Mouse (Mus musculus) embryonic facial prominence, embryonic 14.5 days (tissue): ENCODE results near the gene Pdlim7. TPM values are rescaled to one million over a fixed set of nuclear protein-coding genes. Genes with fewer than 3 reads are reported as not detected.
A peak's percentile ranks its signal among the peaks of the same experiment; 100 is the strongest.

Experiments used
- ATAC-seq: fragments of 200-750 bp; cut with Nextera tagmentation; 2 replicates; pipeline ENCODE4 v1.8.0; 2017; ENCODE audit warnings: low read depth, moderate number of reproducible peaks, moderate TSS enrichment
- DNase-seq: peaks from one replicate; pipeline ENCODE4 v3.0.0-alpha.2; 2015; ENCODE audit warnings: low spot score
- H3K27ac ChIP-seq: fragments of 300-500 bp; sonication (generic); replicated peaks from 2 replicates; pipeline ENCODE4 v1.5.1; 2014; ENCODE audit warnings: low read depth, mild to moderate bottlenecking, low read length, moderate library complexity
- H3K27me3 ChIP-seq: fragments of 300-500 bp; sonication (generic); replicated peaks from 2 replicates; pipeline ENCODE4 v1.6.1; 2014; ENCODE audit warnings: low read length; ENCODE audit not compliant: control insufficient read depth, insufficient read depth
- H3K36me3 ChIP-seq: fragments of 300-500 bp; sonication (generic); 2 replicates; pipeline ENCODE4 v1.6.1; 2014; ENCODE audit warnings: low read length, mixed read lengths; ENCODE audit not compliant: control insufficient read depth, insufficient read depth
- H3K4me1 ChIP-seq: fragments of 300-500 bp; sonication (generic); 2 replicates; pipeline ENCODE4 v1.6.1; 2014; ENCODE audit warnings: antibody characterized with exemption, low read length; ENCODE audit not compliant: control insufficient read depth, insufficient read depth
- H3K4me2 ChIP-seq: fragments of 300-500 bp; sonication (generic); 2 replicates; pipeline ENCODE4 v1.6.1; 2014; ENCODE audit warnings: low read depth, mild to moderate bottlenecking, low read length, moderate library complexity, mixed read lengths
- H3K4me3 ChIP-seq: fragments of 300-500 bp; sonication (generic); 2 replicates; pipeline ENCODE4 v1.5.1; 2014; ENCODE audit warnings: low read depth, mild to moderate bottlenecking, low read length
- H3K9ac ChIP-seq: fragments of 300-500 bp; sonication (generic); 2 replicates; pipeline ENCODE4 v1.6.1; 2014; ENCODE audit warnings: low read depth, mild to moderate bottlenecking, low read length, moderate library complexity, mixed read lengths
- H3K9me3 ChIP-seq: fragments of 300-500 bp; sonication (generic); 2 replicates; pipeline ENCODE4 v1.6.1; 2016; ENCODE audit warnings: low read length; ENCODE audit not compliant: control insufficient read depth
- WGBS: fragments of 180-500 bp; shearing (Covaris S2); extraction: QIAGEN DNeasy Blood & Tissue Kit; methylation state at CpG from one replicate; pipeline ENCODE4 v1.1.7; 2014; 5-methylcytosine and 5-hydroxymethylcytosine counted together
- polyA plus RNA-seq: library from polyadenylated mRNA; unstranded; fragments of >200 nt; fragmentation: Nextera tagmentation; extraction: Ambion mirVana; gene quantifications from 2 replicates; pipeline ENCODE4 v1.2.1, GENCODE M21; 2014

Pdlim7 gene
- polyA plus RNA-seq, 1 experiment from 2014 or later: 204 TPM

DNA sequence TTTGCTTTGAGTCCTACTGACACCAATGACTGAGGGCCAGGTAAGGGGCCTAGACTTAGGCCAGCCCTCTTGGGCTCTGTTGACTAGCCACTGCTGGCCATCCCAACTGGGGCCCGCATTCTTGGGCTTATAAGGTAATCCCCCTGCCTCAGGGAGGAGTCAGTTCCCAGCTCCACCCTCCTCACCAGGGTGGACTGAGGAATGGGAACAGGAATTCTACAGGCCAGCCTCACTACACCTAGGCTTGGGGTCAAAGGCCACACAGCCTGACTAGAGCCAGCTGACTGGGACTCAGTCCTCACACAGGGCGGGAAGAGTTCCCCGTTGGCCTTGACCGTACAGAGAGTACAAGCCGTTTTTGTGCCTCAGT lies 2.0 kb downstream of the Pdlim7 start:
- Histone ChIP-seq H3K4me1 (peaks cover 23% of the 10 kb centered on the region), H3K27me3 (no peaks in the 10 kb centered on the region), H3K9ac (peak overlapping the region; percentile 17), H3K36me3 (peaks cover 40% of the 10 kb centered on the region), H3K4me2 (peak overlapping the region; percentile 80), H3K27ac (peak overlapping the region; percentile 79), H3K9me3 (no peaks in the 10 kb centered on the region), H3K4me3 (peak overlapping the region; percentile 76)
- 17% methylated on average over 5 of the region's 5 CpGs for WGBS
- no peak for DNase-seq
- ATAC-seq: no peak

DNA sequence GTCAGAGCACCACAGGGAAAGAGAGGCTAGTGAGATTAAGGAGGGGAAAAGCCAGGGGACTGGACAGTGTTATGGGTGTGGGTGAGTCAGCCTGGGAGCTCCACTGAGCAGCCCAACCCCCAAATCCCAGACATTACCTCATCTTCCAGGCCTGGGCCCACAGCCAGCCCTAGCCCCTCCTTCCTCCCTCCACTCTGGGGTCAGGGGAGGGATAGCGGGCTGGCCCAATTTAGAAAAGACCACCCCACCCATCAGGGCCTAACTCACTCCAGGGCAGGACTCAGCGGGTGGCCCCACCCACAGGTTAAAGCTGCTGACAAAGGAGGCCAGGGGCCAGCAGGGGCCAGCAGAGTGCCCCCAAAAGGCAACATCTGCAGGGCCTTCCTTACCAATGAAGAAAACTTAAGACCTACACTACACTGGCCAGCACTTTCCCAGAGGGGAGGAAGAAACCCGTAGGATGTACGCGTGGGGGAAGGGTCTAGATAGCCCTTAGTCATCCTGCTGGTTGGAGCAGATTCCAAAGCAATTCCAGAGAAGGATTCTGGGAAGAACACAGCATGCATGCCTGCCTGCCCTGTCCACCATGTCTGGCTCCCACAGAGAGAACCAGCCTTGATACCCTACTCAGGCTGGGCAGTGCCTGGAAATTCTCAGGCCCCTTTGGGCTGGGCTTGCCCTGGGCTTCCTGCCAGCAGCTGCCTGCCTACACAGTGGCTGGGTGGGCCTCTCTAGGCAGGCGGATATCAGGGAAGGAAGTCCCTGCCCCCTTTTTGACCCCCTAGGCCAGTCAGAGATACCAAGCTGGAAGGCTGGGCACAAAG lies 2.6 kb downstream of the Pdlim7 start:
- Histone ChIP-seq H3K4me1 (peaks cover 23% of the 10 kb centered on the region), H3K4me2 (peak overlapping the region; percentile 80), H3K36me3 (peaks cover 46% of the 10 kb centered on the region), H3K27me3 (no peaks in the 10 kb centered on the region), H3K4me3 (peak overlapping the region; percentile 76), H3K9ac (peak overlapping the region; percentile 17), H3K9me3 (no peaks in the 10 kb centered on the region), H3K27ac (peak overlapping the region; percentile 79)
- 9% methylated on average over 6 of the region's 6 CpGs for WGBS
- peak; percentile 71 for ATAC-seq
- DNase-seq: peak; percentile 93

DNA sequence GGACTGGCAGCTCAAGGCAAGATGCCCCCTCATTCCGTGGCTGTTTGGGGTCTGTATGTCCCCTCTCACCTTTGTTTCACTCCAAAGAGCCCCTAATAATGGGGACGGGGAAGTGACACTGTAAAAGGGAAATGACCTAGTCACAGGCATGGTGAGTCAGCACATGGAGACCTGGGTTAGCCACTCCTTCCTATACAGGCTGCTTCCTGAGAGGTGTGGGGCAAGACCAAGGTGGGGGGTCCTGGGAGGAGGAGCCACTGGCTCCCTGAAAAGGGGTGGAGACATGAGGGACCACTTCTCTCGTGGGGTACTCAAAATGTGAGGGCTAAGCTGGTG lies 3.2 kb downstream of the Pdlim7 start:
- Histone ChIP-seq H3K4me2 (peak overlapping the region; percentile 80), H3K4me3 (no peak overlapping the region), H3K9ac (peak overlapping the region; percentile 17; the same call in 1 of the 2 replicates), H3K9me3 (no peaks in the 10 kb centered on the region), H3K36me3 (peaks cover 52% of the 10 kb centered on the region), H3K27ac (peak overlapping the region; percentile 79), H3K27me3 (no peaks in the 10 kb centered on the region), H3K4me1 (peaks cover 23% of the 10 kb centered on the region)
- 34% methylated on average over 3 of the region's 3 CpGs for WGBS
- DNase-seq: peak; percentile 39
- 0 out of 2 replicates have a peak, but pooled peaks have one; percentile 0 for ATAC-seq

DNA sequence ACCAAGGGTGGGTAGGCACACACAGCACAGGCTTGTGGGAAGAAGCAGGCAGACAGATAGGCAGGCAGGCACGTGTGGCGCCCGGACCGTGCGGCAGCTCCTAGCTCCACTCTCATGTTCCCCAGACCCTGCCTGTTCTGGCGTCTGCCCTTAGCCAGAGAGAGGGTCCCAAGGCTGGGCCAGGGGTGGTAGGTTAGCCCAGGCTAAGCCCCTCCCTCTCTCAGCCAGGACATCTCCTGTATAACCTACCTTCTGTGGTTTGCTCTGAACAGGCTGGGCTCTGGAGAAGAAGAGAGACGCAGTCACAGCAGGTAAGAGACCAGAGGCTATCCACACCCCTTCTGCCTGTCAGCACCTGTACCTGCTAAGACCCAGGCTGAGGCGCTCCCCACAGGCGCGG lies 4.9 kb downstream of the Pdlim7 start:
- H3K27ac ChIP-seq: no peak overlapping the region
- WGBS: 83% methylated on average over 6 of the region's 10 CpGs
- H3K9me3 ChIP-seq: no peaks in the 10 kb centered on the region

DNA sequence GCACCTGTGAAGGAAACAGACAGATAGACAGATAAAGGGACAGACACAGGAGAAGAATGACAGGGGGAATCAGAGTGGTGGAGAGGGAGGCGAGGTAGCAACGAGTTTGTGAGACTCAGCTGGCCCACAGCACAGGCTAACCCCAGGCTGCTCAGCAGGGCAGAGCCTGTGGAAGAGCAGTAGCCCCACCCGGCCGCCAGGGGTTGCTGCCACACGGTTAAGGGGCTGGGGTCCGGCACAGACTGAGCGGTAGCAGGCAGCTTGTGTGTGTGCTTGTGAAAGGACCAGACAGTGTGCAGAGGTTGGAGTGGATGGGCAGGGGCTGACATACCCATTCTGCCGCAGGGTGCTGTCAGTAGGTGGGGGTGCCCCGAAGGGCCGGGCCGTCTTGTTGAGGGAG lies 5.6 kb downstream of the Pdlim7 start:
- no peak overlapping the region for H3K4me2 ChIP-seq
- WGBS: 64% methylated on average over 11 of the region's 11 CpGs
- peaks cover 23% of the 10 kb centered on the region for H3K4me1 ChIP-seq
- no peak overlapping the region for H3K4me3 ChIP-seq
- H3K27ac ChIP-seq: no peak overlapping the region
- H3K9me3 ChIP-seq: no peaks in the 10 kb centered on the region
- ATAC-seq (no peak), DNase-seq (no peak)
- no peaks in the 10 kb centered on the region for H3K27me3 ChIP-seq
- peaks cover 76% of the 10 kb centered on the region for H3K36me3 ChIP-seq
- no peak overlapping the region for H3K9ac ChIP-seq

More for the DNA sequence above, 4.9 kb downstream of the Pdlim7 start:
- Histone ChIP-seq H3K27me3 (no peaks in the 10 kb centered on the region), H3K9ac (no peak overlapping the region), H3K4me2 (no peak overlapping the region), H3K4me1 (peaks cover 23% of the 10 kb centered on the region), H3K36me3 (peaks cover 70% of the 10 kb centered on the region), H3K4me3 (no peak overlapping the region)
- no peak for DNase-seq
- no peak for ATAC-seq

DNA sequence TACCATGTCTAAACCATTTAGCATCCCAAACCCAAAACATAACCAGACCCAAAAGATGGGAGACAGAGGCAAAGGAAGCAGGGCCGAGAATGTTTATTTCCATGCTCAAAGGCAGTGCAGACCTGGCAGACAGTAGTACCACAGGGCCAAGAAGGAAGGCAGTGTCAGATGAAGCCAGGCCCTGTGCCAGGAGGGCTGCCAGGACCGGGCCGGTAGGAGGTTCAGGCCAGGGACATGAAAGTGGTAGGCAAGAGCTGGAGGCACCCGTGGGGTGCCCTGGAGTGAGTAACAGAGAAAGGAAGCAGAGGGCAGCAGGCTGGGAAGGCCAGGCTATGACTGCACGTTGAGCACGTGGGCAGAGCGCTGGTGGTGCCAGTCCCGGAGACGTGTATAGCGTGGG lies 6.8 kb downstream of the Pdlim7 start:
- H3K27ac ChIP-seq: no peak overlapping the region
- no peaks in the 10 kb centered on the region for H3K27me3 ChIP-seq
- no peak overlapping the region for H3K4me3 ChIP-seq
- H3K9ac ChIP-seq: no peak overlapping the region
- no peak overlapping the region for H3K4me2 ChIP-seq
- peaks cover 16% of the 10 kb centered on the region for H3K4me1 ChIP-seq
- no peak for ATAC-seq
- DNase-seq: no peak
- peaks cover 85% of the 10 kb centered on the region for H3K36me3 ChIP-seq
- WGBS: 89% methylated on average over 10 of the region's 10 CpGs
- no peaks in the 10 kb centered on the region for H3K9me3 ChIP-seq

DNA sequence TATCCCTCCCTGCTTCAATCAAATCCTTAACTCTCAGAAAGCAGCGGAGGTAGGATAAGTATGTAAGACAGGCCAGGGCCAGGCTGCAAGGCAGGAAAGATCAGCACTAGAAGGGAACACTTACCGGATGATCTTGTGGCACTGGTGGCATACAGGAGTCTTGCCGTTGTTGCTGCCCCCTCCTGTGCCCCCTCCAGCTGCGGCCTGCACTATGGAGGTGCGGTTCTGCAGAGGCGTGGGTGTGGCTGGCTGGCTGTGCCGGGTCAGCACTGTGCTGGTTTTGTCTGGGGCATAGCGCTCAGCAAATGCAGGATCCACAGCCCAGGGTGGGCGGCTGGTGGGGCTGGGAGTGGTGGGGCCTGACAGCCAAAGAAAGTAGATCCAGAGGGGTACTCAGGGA lies 7.7 kb downstream of the Pdlim7 start:
- peaks cover 8% of the 10 kb centered on the region for H3K4me1 ChIP-seq
- WGBS: 96% methylated on average over 5 of the region's 9 CpGs
- H3K4me3 ChIP-seq: no peak overlapping the region
- H3K27ac ChIP-seq: no peak overlapping the region
- no peak overlapping the region for H3K4me2 ChIP-seq
- H3K9ac ChIP-seq: no peak overlapping the region
- no peaks in the 10 kb centered on the region for H3K27me3 ChIP-seq
- DNase-seq: no peak
- peaks cover 93% of the 10 kb centered on the region for H3K36me3 ChIP-seq
- no peaks in the 10 kb centered on the region for H3K9me3 ChIP-seq
- ATAC-seq: no peak

DNA sequence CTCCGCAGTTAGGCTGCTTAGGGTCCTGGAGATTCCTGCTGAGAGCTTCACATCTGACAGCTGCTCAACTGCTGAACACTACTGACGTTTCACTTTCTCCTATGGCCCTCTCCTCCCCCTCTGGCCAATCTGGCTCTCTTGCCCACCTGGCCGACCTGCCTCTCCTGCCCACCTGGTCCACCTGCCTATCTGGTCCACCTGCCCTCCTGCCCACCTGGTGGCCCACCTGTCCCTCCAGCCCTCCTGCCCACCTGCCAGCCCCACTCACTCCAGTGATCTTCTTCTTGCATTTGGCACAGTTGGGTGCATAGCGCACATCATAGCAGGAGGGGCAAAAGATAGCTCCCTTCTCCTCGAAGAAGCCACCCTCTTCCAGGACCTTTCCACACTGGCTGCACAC lies 9.1 kb downstream of the Pdlim7 start:
- H3K36me3 ChIP-seq: peaks cover 93% of the 10 kb centered on the region
- H3K4me1 ChIP-seq: no peaks in the 10 kb centered on the region
- no peak overlapping the region for H3K4me3 ChIP-seq
- DNase-seq (no peak), ATAC-seq (no peak)
- H3K9me3 ChIP-seq: no peaks in the 10 kb centered on the region
- H3K9ac ChIP-seq: no peak overlapping the region
- H3K27me3 ChIP-seq: no peaks in the 10 kb centered on the region
- H3K27ac ChIP-seq: no peak overlapping the region
- H3K4me2 ChIP-seq: no peak overlapping the region
- WGBS: 89% methylated on average over 5 of the region's 5 CpGs

DNA sequence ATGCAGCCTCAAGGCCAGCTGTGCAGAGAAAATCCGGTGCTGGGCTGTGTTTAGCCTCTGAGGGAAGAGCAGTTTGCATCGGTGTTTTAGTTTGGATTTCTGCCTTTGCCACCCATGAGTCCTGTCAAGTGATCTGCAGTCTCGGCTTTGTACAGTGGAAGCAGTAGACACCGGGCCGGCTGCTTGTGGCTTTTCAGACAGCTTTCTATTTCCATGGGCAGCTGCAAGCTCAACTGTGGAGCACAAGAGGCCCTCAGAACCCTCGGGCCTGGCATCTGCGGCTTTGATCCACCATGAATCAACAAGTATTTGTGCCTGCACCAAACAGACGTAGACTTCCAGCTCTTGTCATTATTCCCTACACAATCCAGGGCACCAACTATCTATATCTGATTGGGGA lies 11.1 kb downstream of the Pdlim7 start:
- no peak for ATAC-seq
- H3K9ac ChIP-seq: no peak overlapping the region
- no peak overlapping the region for H3K4me2 ChIP-seq
- WGBS: 86% methylated on average over 8 of the region's 8 CpGs
- no peak overlapping the region for H3K27ac ChIP-seq
- no peaks in the 10 kb centered on the region for H3K27me3 ChIP-seq
- no peak overlapping the region for H3K4me3 ChIP-seq
- DNase-seq: no peak
- no peaks in the 10 kb centered on the region for H3K9me3 ChIP-seq
- peaks cover 91% of the 10 kb centered on the region for H3K36me3 ChIP-seq
- H3K4me1 ChIP-seq: no peaks in the 10 kb centered on the region
